Mouse (Mus musculus) spleen, adult 2 months (tissue): ENCODE measurements around the gene Foxk1.

Experiments used
- CTCF ChIP-seq: fragments of 200-500 bp; IDR thresholded peaks from 2 replicates; pipeline ENCODE4 v1.5.1; 2011; ENCODE audit warnings: mild to moderate bottlenecking, inconsistent platforms; ENCODE audit not compliant: insufficient read depth, insufficient read length, insufficient replicate concordance; ENCODE audit errors: extremely low read depth
- POLR2A ChIP-seq: fragments of 200-500 bp; IDR thresholded peaks from 2 replicates; pipeline ENCODE4 v1.6.1; 2011; ENCODE audit warnings: low read depth, low read length, inconsistent platforms

DNA sequence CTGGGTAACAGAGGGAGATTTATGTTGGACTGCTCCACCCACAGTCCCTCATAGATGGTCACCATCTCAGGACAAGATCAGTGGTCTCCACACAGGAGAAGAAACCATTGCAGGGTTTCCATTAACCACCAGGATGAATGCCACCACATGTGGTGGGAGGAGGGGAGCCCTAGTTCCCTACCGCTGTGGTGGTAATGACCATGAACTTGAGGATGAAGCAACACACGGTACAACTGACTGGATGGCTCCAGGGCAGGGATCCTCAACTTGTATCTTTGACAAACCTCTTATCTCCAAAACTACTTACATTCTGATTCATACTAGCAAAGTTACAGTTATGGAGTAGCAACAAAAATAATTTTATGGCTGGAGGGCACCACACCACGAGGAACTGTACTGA, 92.0 kb downstream of the Foxk1 start:
- TF ChIP-seq POLR2A (no peak), CTCF (no peak)
